Mouse (Mus musculus) liver, embryonic 16.5 days (tissue): ENCODE results near the gene Cd46. TPM values are rescaled to one million over a fixed set of nuclear protein-coding genes. Genes with fewer than 3 reads are reported as not detected.

Experiments used
- ATAC-seq: fragments of 200-750 bp; cut with Nextera tagmentation; 2 replicates; pipeline ENCODE4 v1.8.0; 2017; ENCODE audit warnings: low read depth, mild to moderate bottlenecking, moderate number of reproducible peaks, moderate library complexity
- H3K27ac ChIP-seq: fragments of 300-500 bp; sonication (generic); 2 replicates; pipeline ENCODE4 v1.5.1; 2014; ENCODE audit warnings: mild to moderate bottlenecking, low read length
- H3K27me3 ChIP-seq: fragments of 300-500 bp; sonication (generic); 2 replicates; pipeline ENCODE4 v1.6.1; 2014; ENCODE audit warnings: low read depth, low read length, mixed read lengths; ENCODE audit not compliant: control insufficient read depth, insufficient read depth
- H3K36me3 ChIP-seq: fragments of 300-500 bp; sonication (generic); 2 replicates; pipeline ENCODE4 v1.6.1; 2014; ENCODE audit warnings: mild to moderate bottlenecking; ENCODE audit not compliant: control insufficient read depth, insufficient read depth
- H3K4me1 ChIP-seq: fragments of 300-500 bp; sonication (generic); 2 replicates; pipeline ENCODE4 v1.6.1; 2014; ENCODE audit warnings: low read depth, low read length, mixed read lengths; ENCODE audit not compliant: control insufficient read depth
- H3K4me2 ChIP-seq: fragments of 300-500 bp; sonication (generic); 2 replicates; pipeline ENCODE4 v1.6.1; 2014; ENCODE audit warnings: low read depth, low read length, mixed read lengths
- H3K4me3 ChIP-seq: fragments of 300-500 bp; sonication (generic); 2 replicates; pipeline ENCODE4 v1.5.1; 2014; ENCODE audit warnings: low read depth, mild to moderate bottlenecking, low read length
- H3K9ac ChIP-seq: fragments of 300-500 bp; sonication (generic); 2 replicates; pipeline ENCODE4 v1.6.1; 2014; ENCODE audit warnings: low read depth, low read length
- H3K9me3 ChIP-seq: fragments of 300-500 bp; sonication (generic); replicated peaks from 2 replicates; pipeline ENCODE4 v1.6.1; 2016; ENCODE audit warnings: low read length; ENCODE audit not compliant: control insufficient read depth
- whole genome bisulfite sequencing: fragments of 180-500 bp; shearing (Covaris S2); extraction: QIAGEN DNeasy Blood & Tissue Kit; methylation state at CpG from one replicate; pipeline ENCODE4 v1.1.7; 2014; ENCODE audit not compliant: insufficient replicate concordance; 5-methylcytosine and 5-hydroxymethylcytosine counted together
- polyA plus RNA-seq: library from polyadenylated mRNA; unstranded; fragments of >200 nt; fragmentation: Nextera tagmentation; extraction: Ambion mirVana; gene quantifications from 2 replicates; pipeline ENCODE4 v1.2.1, GENCODE M21; 2015

The Cd46 gene
- polyA plus RNA-seq, 1 experiment from 2014 or later, result 0.72 TPM

DNA sequence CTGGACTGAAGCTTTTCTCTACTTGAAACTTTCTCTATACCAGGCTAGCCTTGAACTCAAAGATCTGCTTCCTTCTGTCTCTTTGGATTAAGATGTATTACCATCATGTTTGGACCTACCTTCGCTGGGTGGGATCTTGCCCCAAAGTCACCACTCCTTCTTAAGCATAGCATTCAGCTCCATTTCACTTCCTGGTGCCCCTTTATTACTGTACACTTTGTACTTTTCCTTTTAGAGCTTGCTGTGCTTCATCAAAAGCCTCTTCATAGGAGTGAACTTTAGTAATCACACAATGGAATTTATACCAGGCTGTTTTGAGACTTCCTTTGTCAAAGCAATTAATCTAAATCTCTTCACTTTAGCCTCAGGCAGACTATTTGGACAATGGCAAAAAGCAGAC, 6.0 kb upstream of the Cd46 start:
- WGBS, result 79% methylated on average over 1 of the region's 1 CpGs
- H3K27me3 ChIP-seq, result no peaks in the 10 kb centered on the region
- H3K36me3 ChIP-seq, result peaks cover 12% of the 10 kb centered on the region
- H3K9ac ChIP-seq, result no peak overlapping the region
- ATAC-seq, result no peak
- H3K4me1 ChIP-seq, result peaks cover 24% of the 10 kb centered on the region
- H3K9me3 ChIP-seq, result no peaks in the 10 kb centered on the region
- no peak overlapping the region for H3K27ac ChIP-seq
- H3K4me3 ChIP-seq, result no peak overlapping the region
- no peak overlapping the region for H3K4me2 ChIP-seq

DNA sequence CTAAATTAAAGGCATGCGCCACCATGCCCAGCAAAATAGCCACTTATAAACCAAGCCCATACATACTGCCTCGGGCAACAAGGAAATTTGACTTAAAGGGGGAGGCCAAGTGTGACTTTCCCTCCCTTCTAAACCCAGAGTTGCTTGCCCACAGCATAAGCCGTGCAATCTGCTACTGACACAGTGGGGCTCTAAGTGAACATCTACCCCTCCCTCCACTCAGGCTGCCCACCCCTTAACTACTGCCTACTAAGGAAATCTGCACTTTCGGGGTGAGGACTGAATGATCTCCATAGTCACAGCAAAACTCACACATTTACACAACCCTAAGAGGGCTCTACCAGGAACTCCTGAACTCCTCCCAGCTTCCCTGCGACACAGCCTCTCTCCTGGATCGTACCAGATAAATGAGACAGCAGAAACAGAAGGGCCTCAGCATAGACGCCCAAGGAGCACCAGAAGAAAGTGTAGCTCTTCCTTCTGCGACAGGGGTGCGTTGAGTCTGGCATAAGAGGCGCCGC, 290 bp downstream of the Cd46 start:
- H3K27ac ChIP-seq, result peak overlapping the region; percentile 98
- H3K9ac ChIP-seq, result peak overlapping the region; percentile 74
- peaks cover 28% of the 10 kb centered on the region for H3K4me1 ChIP-seq
- 10% methylated on average over 11 of the region's 11 CpGs for WGBS
- no peaks in the 10 kb centered on the region for H3K36me3 ChIP-seq
- no peaks in the 10 kb centered on the region for H3K27me3 ChIP-seq
- no peaks in the 10 kb centered on the region for H3K9me3 ChIP-seq
- ATAC-seq, result peak; percentile 96
- peak overlapping the region; percentile 83 for H3K4me2 ChIP-seq
- H3K4me3 ChIP-seq, result peak overlapping the region; percentile 69

DNA sequence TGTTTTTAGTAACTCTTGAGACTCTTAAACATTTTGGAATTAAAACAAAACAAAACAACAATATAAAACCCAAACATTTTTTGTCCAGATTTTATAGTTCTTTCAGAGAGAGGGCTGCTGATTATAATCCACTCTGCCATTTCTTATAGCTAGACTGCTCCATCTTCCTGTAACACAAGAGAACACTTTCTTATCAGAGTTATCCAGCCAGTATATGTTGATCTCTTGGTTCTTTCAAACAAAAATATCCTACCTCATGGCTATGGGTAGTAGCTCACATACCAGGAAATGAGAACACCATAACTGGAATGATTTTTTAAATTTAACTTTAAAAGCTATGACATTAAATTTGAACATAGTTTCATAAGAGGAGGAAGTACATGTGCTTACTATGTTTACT, 9.9 kb downstream of the Cd46 start:
- H3K9me3 ChIP-seq, result no peaks in the 10 kb centered on the region
- peak; percentile 55; the same call in 1 of the 2 replicates for ATAC-seq

DNA sequence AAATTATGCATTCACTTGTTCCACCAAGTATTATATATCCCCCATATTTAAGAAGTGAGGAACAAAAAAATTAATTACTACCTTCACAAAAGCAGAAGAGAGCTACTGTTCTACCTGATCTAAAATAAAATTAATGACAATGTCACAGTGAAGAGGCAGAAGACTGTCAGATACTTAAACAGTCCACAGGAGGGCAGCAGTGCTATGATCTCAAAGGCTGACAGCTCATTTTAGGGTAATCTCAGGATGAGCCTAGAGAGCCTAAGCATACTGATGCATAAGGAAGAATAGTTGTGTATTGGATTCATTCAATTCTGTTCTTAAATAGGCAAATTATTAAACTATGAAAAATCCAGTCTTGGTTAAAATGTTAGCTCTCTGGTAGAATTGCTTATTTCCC, 51.6 kb downstream of the Cd46 start:
- Histone ChIP-seq H3K4me1 (no peaks in the 10 kb centered on the region), H3K4me2 (no peak overlapping the region), H3K27me3 (no peaks in the 10 kb centered on the region), H3K4me3 (no peak overlapping the region), H3K9ac (no peak overlapping the region), H3K27ac (no peak overlapping the region), H3K9me3 (no peaks in the 10 kb centered on the region), H3K36me3 (no peaks in the 10 kb centered on the region)
- ATAC-seq, result peak; percentile 64

More for the DNA sequence above, 9.9 kb downstream of the Cd46 start:
- no peak overlapping the region for H3K4me3 ChIP-seq
- no peak overlapping the region for H3K4me2 ChIP-seq
- H3K9ac ChIP-seq, result no peak overlapping the region
- H3K4me1 ChIP-seq, result no peaks in the 10 kb centered on the region
- H3K27me3 ChIP-seq, result no peaks in the 10 kb centered on the region
- no peaks in the 10 kb centered on the region for H3K36me3 ChIP-seq
- H3K27ac ChIP-seq, result no peak overlapping the region

DNA sequence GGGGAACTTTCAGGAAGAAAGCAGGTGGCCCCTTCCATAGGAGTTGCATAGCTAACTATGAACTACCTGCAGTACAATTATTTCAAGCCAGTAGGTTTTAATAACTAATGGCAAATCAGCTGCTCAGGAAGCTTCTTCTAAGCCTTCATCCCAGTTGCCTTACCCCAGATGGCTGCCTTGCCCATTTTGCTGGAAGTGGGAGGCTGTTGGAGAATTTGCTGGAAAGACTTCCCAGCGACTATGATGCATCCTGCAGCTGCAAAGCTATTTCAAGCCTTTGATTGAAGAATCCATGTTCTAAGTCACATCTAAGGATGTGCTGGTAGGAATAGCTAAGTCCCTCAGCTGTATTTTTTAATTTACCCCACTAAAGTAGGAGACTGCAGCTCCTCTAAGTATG, 53.7 kb downstream of the Cd46 start:
- no peaks in the 10 kb centered on the region for H3K27me3 ChIP-seq
- ATAC-seq, result no peak
- H3K9ac ChIP-seq, result no peak overlapping the region
- no peak overlapping the region for H3K27ac ChIP-seq
- H3K4me1 ChIP-seq, result no peaks in the 10 kb centered on the region
- no peak overlapping the region for H3K4me3 ChIP-seq
- H3K4me2 ChIP-seq, result no peak overlapping the region
- no peaks in the 10 kb centered on the region for H3K9me3 ChIP-seq
- H3K36me3 ChIP-seq, result no peaks in the 10 kb centered on the region
- WGBS, result 41% methylated on average over 1 of the region's 1 CpGs

DNA sequence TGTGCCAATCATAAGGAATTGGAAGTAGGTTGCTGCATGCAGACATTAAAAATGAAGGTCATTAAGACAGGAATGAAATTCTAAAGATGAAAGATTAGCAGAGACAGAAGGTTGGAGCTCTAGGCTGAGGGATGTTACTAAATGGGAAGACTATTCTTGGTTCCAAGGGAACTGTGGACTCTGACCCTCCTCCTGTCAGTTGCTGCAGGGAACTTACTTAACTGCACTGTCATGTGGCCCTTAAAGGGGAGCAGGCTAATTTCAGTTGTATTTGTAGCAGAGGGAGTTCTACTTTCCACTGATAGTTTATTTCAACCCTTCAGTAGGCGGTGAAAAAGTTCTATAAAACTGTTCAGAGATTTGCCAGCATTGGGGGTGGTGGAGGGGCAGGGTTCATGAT, 54.1 kb downstream of the Cd46 start:
- Histone ChIP-seq H3K27me3 (no peaks in the 10 kb centered on the region), H3K4me1 (no peaks in the 10 kb centered on the region), H3K4me3 (no peak overlapping the region), H3K36me3 (no peaks in the 10 kb centered on the region), H3K4me2 (no peak overlapping the region), H3K9ac (no peak overlapping the region), H3K27ac (no peak overlapping the region), H3K9me3 (no peaks in the 10 kb centered on the region)
- ATAC-seq, result no peak
- WGBS, result 66% methylated on average over 1 of the region's 1 CpGs

DNA sequence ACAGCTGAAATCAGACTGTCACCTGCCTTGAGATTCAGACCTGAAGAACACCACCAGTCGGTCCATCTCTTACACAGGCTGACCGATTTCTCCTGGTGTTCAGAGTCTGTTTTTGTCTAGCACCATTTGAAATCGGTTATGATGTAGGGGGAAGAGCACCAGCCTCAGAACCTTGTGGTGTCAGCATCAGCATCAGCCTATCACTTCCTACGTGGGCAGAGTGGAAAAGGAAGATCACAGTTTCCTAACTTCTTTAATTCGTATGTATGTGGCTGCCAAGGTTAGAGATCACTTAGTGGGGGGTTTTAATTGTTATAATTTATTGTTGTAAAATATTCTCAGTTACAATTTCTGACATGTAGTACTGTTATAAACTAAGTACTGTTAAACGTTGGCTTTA, 54.6 kb downstream of the Cd46 start:
- Histone ChIP-seq H3K4me1 (no peaks in the 10 kb centered on the region), H3K4me2 (no peak overlapping the region), H3K36me3 (no peaks in the 10 kb centered on the region), H3K4me3 (no peak overlapping the region), H3K9me3 (no peaks in the 10 kb centered on the region), H3K27me3 (no peaks in the 10 kb centered on the region), H3K9ac (no peak overlapping the region), H3K27ac (no peak overlapping the region)
- WGBS, result 57% methylated on average over 6 of the region's 6 CpGs
- no peak for ATAC-seq

DNA sequence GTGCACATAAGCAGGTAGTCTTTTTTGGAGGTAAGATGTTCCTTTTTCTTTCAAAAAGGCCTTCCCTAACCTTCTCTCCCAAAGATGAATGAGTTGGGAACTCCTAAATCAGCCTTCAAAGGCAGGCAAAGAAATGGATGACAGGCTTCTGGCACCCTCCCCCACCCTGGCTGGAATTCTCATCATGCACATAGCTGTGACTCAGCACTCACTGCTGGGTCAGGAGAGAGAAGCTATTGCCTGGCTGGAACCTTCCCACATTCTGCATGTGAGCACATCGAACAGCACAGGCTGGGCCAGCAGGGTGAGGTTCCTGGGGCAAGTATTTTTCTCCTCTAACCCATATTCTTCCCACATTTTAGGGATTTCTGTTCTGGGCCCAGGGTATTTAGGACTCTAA, 58.1 kb downstream of the Cd46 start:
- Histone ChIP-seq H3K4me2 (no peak overlapping the region), H3K27ac (no peak overlapping the region), H3K4me1 (no peaks in the 10 kb centered on the region), H3K27me3 (no peaks in the 10 kb centered on the region), H3K9ac (no peak overlapping the region), H3K9me3 (no peaks in the 10 kb centered on the region), H3K36me3 (no peaks in the 10 kb centered on the region), H3K4me3 (no peak overlapping the region)
- 69% methylated on average over 1 of the region's 1 CpGs for WGBS
- peak; percentile 61 for ATAC-seq

DNA sequence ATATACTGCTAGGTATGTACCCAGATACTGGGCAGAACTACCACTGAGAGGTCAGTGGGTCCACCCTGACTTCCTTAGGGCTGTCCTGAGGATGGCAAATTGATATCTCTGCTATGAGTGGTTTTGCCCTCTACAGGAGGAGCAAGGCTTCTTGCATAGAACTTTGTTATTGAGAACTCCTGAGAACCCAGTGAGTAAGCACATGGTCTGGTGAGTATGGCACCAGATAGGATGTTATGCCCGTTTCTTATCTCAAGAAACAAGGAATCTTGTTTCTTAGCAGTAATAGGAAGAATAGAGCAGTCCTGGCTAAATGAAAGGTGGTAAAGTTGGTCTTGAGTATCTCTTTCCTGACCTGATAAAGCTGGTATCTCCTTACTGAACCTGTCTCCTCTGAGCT, 59.3 kb downstream of the Cd46 start:
- Histone ChIP-seq H3K36me3 (no peaks in the 10 kb centered on the region), H3K4me3 (no peak overlapping the region), H3K4me1 (no peaks in the 10 kb centered on the region), H3K9me3 (no peaks in the 10 kb centered on the region), H3K9ac (no peak overlapping the region), H3K27ac (no peak overlapping the region), H3K27me3 (no peaks in the 10 kb centered on the region), H3K4me2 (no peak overlapping the region)
- 19% methylated on average over 1 of the region's 1 CpGs for WGBS
- peak; percentile 47 for ATAC-seq

DNA sequence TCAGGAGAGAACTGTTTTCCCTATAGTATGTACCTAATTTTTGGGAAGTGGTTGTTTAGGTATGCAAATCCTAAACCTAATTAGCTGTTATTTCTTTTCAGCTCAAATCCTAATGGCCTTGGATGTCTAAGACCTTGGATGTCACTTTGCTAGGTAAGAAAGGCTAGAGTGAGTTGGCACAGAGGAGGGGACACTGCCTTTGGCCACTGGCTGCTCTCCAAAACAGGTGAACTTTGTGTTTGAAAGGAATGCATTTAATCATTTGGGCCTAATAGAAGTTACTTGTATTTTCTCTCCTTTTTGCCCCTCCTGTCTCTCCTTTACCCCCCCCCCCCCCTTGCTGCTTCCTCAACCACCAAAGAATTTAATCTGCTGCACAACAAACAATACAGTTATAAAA, 60.3 kb downstream of the Cd46 start:
- no peak overlapping the region for H3K4me2 ChIP-seq
- no peaks in the 10 kb centered on the region for H3K27me3 ChIP-seq
- no peaks in the 10 kb centered on the region for H3K4me1 ChIP-seq
- no peak overlapping the region for H3K9ac ChIP-seq
- no peak overlapping the region for H3K27ac ChIP-seq
- H3K9me3 ChIP-seq, result no peaks in the 10 kb centered on the region
- ATAC-seq, result no peak
- no peaks in the 10 kb centered on the region for H3K36me3 ChIP-seq
- H3K4me3 ChIP-seq, result no peak overlapping the region
